Mouse (Mus musculus) bone marrow, adult 2 months (tissue): ENCODE data around the gene Nphp4. TPM values are rescaled to one million over a fixed set of nuclear protein-coding genes. Genes with fewer than 3 reads are reported as not detected.
"Not testable (repeated sequence)": the region's sequence is repeated elsewhere in the genome, so short reads cannot be mapped to it uniquely, and the experiment has no call there.

ENCODE experiments used
- H3K27ac ChIP-seq: fragments of 200-500 bp; 2 replicates; pipeline ENCODE4 v1.5.1; 2012; ENCODE audit warnings: low read depth, mild to moderate bottlenecking, control low read depth, inconsistent platforms, low read length; ENCODE audit not compliant: control insufficient read depth, poor library complexity, insufficient read depth
- H3K4me1 ChIP-seq: fragments of 200-500 bp; 2 replicates; pipeline ENCODE4 v1.6.1; 2011; ENCODE audit warnings: low read length; ENCODE audit not compliant: control insufficient read depth, insufficient read depth
- H3K4me3 ChIP-seq: fragments of 200-500 bp; replicated peaks from 2 replicates; pipeline ENCODE3; 2011; ENCODE audit warnings: mild to moderate bottlenecking, low read depth, low read length, control low read depth; ENCODE audit not compliant: control insufficient read depth
- CTCF ChIP-seq: fragments of 200-500 bp; IDR thresholded peaks from 2 replicates; pipeline ENCODE4 v1.5.1; 2011; ENCODE audit warnings: low read length, control low read depth; ENCODE audit not compliant: control insufficient read depth, insufficient read depth
- POLR2A ChIP-seq: fragments of 200-500 bp; IDR thresholded peaks from 2 replicates; pipeline ENCODE4 v1.6.1; 2011; ENCODE audit warnings: low read depth, mild to moderate bottlenecking, control low read depth, low read length, borderline replicate concordance; ENCODE audit not compliant: control insufficient read depth
- WGBS: fragments of 180-500 bp; shearing (Covaris S2); methylation state at CpG from one replicate; pipeline ENCODE4 v1.1.7; 2018; 5-methylcytosine and 5-hydroxymethylcytosine counted together
- polyA plus RNA-seq: library from polyadenylated mRNA; stranded (reverse); fragments of >200 nt; gene quantifications from 2 replicates; pipeline ENCODE4 v1.2.4, GENCODE M21; 2011; ENCODE audit warnings: low replicate concordance; ENCODE audit not compliant: missing spikeins, insufficient read depth, insufficient read length

Gene Nphp4
- polyA plus RNA-seq, 1 experiment: 0.65 TPM

DNA sequence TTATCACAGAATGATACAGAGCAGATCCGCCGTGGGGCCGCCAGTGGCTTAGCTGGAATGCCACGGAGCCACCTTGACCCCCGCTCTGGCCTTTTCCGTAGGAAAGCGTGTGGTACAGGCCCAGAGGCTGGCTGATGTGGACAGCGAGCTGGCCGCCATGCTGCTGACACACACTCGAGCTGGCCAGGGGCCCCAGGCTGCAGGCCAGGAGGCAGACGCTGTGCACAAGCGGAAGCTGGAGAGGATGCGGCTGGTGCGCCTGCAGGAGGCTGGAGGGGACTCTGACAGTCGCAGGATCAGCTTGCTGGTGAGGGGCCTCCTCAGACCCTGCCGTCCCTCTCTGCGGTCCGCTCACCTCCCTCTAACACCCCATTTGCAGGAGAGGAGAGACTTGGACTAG lies 77.9 kb downstream of the Nphp4 start:
- H3K4me1 ChIP-seq: no peaks in the 10 kb centered on the region; the same call in 1 of the 2 replicates
- H3K27ac ChIP-seq: no peak overlapping the region
- no peak for TF ChIP-seq CTCF
- TF ChIP-seq POLR2A: no peak
- 69% methylated on average over 18 of the region's 18 CpGs for WGBS
- H3K4me3 ChIP-seq: no peak overlapping the region

DNA sequence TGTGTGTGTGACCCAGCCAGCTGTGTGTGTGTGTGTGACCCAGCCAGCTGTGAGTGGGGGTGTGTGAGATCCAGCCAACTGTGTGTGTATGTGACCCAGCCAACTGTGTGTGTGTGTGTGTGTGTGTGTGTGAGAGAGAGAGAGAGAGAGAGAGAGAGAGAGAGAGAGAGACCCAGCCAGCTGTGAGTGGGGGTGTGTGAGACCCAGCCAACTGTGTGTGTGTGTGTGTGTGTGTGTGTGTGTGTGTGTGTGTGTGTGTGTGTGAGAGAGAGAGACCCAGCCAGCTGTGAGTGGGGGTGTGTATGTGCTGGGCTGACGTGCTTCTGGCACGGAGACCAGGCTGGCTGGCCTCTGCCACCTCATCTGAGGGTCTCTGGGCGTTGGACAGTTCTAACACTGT lies 79.3 kb downstream of the Nphp4 start:
- 40% methylated on average over 3 of the region's 3 CpGs for WGBS
- not testable (repeated sequence) for H3K27ac ChIP-seq, H3K4me3 ChIP-seq, H3K4me1 ChIP-seq

DNA sequence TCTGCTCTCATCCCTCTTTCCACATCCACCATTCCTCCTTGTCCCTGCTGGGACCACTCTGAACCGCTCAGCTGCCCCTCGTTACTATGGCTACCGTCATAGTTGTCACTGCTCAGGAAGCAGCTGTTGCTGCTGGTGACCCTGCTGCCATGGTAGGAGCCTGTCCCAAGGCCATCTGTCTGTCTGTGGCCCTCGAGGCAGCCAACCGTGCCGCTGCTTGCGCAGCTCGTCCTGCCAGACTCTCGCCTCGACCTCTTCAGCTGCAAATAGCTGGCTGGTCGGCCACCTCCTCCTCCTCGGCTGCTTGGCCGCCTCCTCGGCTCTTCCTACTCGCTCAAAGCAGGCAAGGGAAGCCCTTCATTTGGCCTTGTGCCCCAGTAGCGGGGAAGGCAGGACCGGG lies 81.7 kb downstream of the Nphp4 start:
- no peak overlapping the region for H3K4me3 ChIP-seq
- no peak overlapping the region for H3K27ac ChIP-seq
- no peaks in the 10 kb centered on the region; the same call in 1 of the 2 replicates for H3K4me1 ChIP-seq
- TF ChIP-seq POLR2A (no peak), CTCF (no peak)
- 39% methylated on average over 17 of the region's 17 CpGs for WGBS

DNA sequence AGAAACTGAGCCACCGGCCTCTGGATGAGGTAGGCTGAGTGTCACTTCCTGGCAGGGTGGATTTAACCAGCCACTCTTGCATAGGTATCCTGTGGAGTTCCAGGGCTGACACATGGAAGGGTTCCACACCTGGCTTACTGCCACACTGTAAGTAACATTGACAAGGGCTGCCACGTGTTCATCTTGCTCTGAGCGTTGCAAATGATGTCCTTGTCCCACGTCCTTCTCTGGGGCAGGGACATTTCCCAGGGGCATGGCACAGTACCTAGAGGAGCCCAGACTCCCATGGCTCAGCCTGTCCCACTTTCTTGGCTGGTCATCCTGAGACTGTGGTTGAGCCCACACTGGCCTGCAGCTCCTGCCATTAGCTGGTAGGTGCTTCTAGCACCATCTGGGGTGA lies 91.5 kb downstream of the Nphp4 start:
- H3K4me3 ChIP-seq: no peak overlapping the region
- no peaks in the 10 kb centered on the region for H3K4me1 ChIP-seq
- 64% methylated on average over 4 of the region's 4 CpGs for WGBS
- TF ChIP-seq POLR2A: no peak
- no peak for TF ChIP-seq CTCF
- H3K27ac ChIP-seq: no peak overlapping the region

DNA sequence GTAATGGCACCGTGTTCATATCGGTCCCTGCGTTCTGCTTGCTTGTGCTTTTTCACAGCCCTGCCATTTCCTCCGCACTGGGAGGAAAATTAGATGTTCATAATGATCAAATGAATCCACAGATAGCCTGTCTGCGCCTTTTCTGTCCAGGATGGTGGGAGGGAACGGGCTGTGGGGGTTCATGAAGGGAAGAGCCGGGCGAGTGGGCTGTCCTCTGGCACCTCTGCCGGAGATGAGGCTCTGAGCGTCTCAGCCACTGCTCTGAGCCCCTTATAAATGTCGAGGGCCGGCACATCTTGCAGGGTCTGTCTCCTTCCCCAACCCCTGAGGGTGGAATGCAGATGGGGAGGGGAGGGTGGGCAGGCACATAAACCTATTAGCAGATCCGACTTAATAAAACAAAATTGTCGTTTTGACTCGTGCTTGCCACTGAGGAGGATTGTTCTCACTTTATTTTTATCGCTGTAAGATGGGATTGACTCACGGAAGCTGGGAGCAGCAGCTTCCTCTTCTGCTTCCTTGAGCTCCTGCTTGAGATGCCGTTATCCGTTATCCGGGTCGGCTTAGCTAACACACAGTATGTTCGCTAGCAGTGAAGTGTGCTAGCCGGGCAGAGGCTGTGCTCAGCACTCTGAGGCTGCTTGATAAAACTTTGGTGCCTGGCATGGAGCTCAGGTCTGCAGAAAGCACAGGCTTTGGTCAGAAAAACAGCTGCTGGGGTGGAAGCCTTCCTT lies 92.3 kb downstream of the Nphp4 start:
- WGBS: 38% methylated on average over 23 of the region's 23 CpGs
- TF ChIP-seq CTCF: no peak
- H3K4me3 ChIP-seq: no peak overlapping the region
- H3K27ac ChIP-seq: no peak overlapping the region
- no peaks in the 10 kb centered on the region for H3K4me1 ChIP-seq

DNA sequence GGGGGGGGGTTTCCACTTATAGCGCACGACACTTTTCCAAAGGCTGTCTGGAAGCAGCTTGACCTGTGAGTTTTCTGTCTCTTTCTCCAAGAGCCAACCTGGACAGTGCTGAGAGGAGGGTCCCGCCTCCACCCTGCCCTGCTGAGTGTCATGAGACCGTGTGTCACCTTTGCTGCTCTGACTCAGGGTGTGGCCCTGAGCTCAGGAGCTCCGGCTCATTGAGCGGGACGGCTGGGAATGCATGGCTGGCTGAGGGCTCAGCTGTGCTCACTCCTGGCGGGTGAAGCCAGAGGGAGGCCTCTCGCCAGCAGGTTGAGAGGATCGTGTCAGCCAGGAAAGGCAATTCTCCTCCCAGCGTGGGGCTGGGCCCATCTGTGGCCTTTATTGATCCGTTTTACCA lies 97.8 kb downstream of the Nphp4 start:
- no peak for TF ChIP-seq CTCF
- no peak for TF ChIP-seq POLR2A
- Histone ChIP-seq H3K27ac (no peak overlapping the region), H3K4me3 (no peak overlapping the region), H3K4me1 (no peaks in the 10 kb centered on the region)
- WGBS: 66% methylated on average over 12 of the region's 12 CpGs

DNA sequence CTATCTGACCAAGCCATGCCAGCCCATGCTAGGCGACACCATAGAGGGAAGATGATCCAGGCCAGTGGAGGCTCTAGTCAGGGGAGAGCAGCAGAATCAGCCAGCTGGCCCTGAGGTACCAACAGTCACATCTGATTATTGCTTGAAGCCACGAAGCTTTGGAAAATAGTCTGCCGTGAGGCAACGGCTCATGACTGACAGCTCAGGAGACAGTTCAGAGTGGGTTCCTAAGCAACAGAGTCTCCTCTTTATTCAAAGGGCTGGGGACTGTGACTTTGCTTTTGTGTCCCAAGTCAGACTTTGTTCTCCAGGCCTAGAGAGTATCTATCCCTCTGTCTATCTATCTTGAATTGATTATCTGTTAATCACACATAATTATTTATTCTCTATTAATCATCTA lies 100.3 kb downstream of the Nphp4 start:
- Histone ChIP-seq H3K4me1 (no peaks in the 10 kb centered on the region), H3K27ac (no peak overlapping the region), H3K4me3 (no peak overlapping the region)
- WGBS: 73% methylated on average over 4 of the region's 4 CpGs
- TF ChIP-seq POLR2A: no peak
- no peak for TF ChIP-seq CTCF

DNA sequence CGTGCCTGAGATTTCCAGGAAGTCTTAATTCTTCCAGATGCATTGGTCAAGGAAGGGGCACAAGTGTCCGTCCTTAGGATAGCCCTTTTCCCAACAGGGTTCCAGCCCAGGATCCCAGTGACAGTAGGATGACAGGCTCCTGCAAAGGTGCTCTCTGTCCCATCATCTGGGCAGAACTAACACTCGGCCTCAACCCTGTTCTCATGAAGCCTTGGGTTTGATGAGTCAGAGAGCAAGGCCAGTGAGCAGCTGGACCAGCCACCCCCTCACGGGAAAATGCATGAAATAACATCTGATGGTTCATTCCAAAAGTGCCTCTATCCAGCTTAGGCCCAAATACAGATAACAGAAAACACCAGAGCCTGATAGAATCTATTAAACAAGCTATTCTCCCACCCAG lies 103.5 kb downstream of the Nphp4 start:
- TF ChIP-seq CTCF: no peak
- TF ChIP-seq POLR2A: no peak
- Histone ChIP-seq H3K27ac (no peak overlapping the region), H3K4me3 (no peak overlapping the region), H3K4me1 (no peaks in the 10 kb centered on the region)
- WGBS: 57% methylated on average over 4 of the region's 4 CpGs

DNA sequence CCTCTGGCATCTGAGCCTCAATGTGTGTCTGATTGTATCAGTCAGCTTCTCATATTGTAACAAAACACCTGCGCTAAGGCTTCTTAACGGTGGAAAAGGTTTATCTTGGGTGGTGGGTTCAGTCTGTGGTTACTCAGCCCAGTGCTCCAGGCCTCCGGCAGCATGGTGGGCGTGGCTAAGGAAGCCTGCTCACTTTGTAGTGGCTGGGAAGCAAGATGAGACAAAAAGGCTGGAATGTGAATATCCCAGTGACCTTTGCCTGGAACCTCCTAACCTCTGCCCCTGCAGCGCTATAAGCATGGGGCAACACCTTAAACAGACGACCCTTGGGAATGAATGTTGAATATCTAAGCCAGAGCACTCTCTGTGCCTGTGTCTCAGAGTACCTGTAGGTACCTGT lies 105.7 kb downstream of the Nphp4 start:
- Histone ChIP-seq H3K27ac (no peak overlapping the region), H3K4me1 (no peaks in the 10 kb centered on the region), H3K4me3 (no peak overlapping the region)
- TF ChIP-seq POLR2A: no peak
- 46% methylated on average over 6 of the region's 6 CpGs for WGBS
